Mouse (Mus musculus): ENCODE measurements around the gene Dnal4. TPM values are rescaled to one million over a fixed set of nuclear protein-coding genes. Genes with fewer than 3 reads are reported as not detected.

Gene Dnal4
- polyA plus RNA-seq, 1 experiment from 2014 or later = 68.6 TPM

- H3K4me1 ChIP-seq = peaks cover 17% of the 10 kb centered on the region
- H3K4me3 ChIP-seq = no peak overlapping the region
- WGBS = 25% methylated on average over 20 of the region's 20 CpGs
- peaks cover 45% of the 10 kb centered on the region for H3K27me3 ChIP-seq (replicated peaks; ENCODE audit: low read depth, poor library complexity, severe bottlenecking)
- DNase-seq (ENCODE audit: low spot score) = peak; percentile 47
- H3K36me3 ChIP-seq (replicated peaks) = no peaks in the 10 kb centered on the region
- H3K27ac ChIP-seq (replicated peaks) = no peak overlapping the region
- no peaks in the 10 kb centered on the region for H3K9me3 ChIP-seq
Measured at GRCm38 (mm10) chr15:79794173-79794572, 16.5 kb upstream of the Dnal4 start.

- no peaks in the 10 kb centered on the region for H3K36me3 ChIP-seq (replicated peaks)
- H3K9me3 ChIP-seq = no peaks in the 10 kb centered on the region
- no peak overlapping the region for H3K4me3 ChIP-seq
- H3K27ac ChIP-seq (replicated peaks) = no peak overlapping the region
- no peak for DNase-seq (ENCODE audit: low spot score)
- peaks cover 50% of the 10 kb centered on the region for H3K27me3 ChIP-seq (replicated peaks; ENCODE audit: low read depth, poor library complexity, severe bottlenecking)
- 92% methylated on average over 9 of the region's 9 CpGs for WGBS
- H3K4me1 ChIP-seq = peaks cover 17% of the 10 kb centered on the region
Measured at GRCm38 (mm10) chr15:79793076-79793475, 15.4 kb upstream of the Dnal4 start.

- Histone ChIP-seq H3K36me3 (replicated peaks) (no peaks in the 10 kb centered on the region), H3K4me1 (peaks cover 21% of the 10 kb centered on the region), H3K27ac (replicated peaks) (no peak overlapping the region), H3K4me3 (peak overlapping the region; percentile 25; the same call in 1 of the 2 replicates), H3K27me3 (replicated peaks; ENCODE audit: low read depth, poor library complexity, severe bottlenecking) (peaks cover 50% of the 10 kb centered on the region), H3K9me3 (no peaks in the 10 kb centered on the region)
- peak; percentile 40 for DNase-seq (ENCODE audit: low spot score)
- 21% methylated on average over 19 of the region's 19 CpGs for WGBS
Measured at GRCm38 (mm10) chr15:79792455-79792854, 14.8 kb upstream of the Dnal4 start.

GRCm38 (mm10) chr15:79791502-79791901 lies 13.9 kb upstream of the Dnal4 start:
- peaks cover 28% of the 10 kb centered on the region for H3K4me1 ChIP-seq
- H3K27me3 ChIP-seq (replicated peaks; ENCODE audit: low read depth, poor library complexity, severe bottlenecking) = peaks cover 50% of the 10 kb centered on the region
- no peak overlapping the region for H3K27ac ChIP-seq (replicated peaks)

GRCm38 (mm10) chr15:79790905-79791304 lies 13.3 kb upstream of the Dnal4 start:
- H3K27me3 ChIP-seq (replicated peaks; ENCODE audit: low read depth, poor library complexity, severe bottlenecking) = peaks cover 50% of the 10 kb centered on the region

More at GRCm38 (mm10) chr15:79791502-79791901, 13.9 kb upstream of the Dnal4 start:
- Histone ChIP-seq H3K4me3 (no peak overlapping the region), H3K36me3 (replicated peaks) (no peaks in the 10 kb centered on the region), H3K9me3 (no peaks in the 10 kb centered on the region)
- WGBS = 4% methylated on average over 12 of the region's 12 CpGs
- peak; percentile 82 for DNase-seq (ENCODE audit: low spot score)

GRCm38 (mm10) chr15:79790111-79790510 lies 12.5 kb upstream of the Dnal4 start:
- H3K36me3 ChIP-seq (replicated peaks) = no peaks in the 10 kb centered on the region
- DNase-seq (ENCODE audit: low spot score) = no peak
- no peak overlapping the region for H3K4me3 ChIP-seq
- 59% methylated on average over 8 of the region's 8 CpGs for WGBS
- peaks cover 35% of the 10 kb centered on the region for H3K4me1 ChIP-seq
- H3K9me3 ChIP-seq = no peaks in the 10 kb centered on the region
- H3K27ac ChIP-seq (replicated peaks) = no peak overlapping the region
- peaks cover 49% of the 10 kb centered on the region for H3K27me3 ChIP-seq (replicated peaks; ENCODE audit: low read depth, poor library complexity, severe bottlenecking)

More at GRCm38 (mm10) chr15:79790905-79791304, 13.3 kb upstream of the Dnal4 start:
- Histone ChIP-seq H3K36me3 (replicated peaks) (no peaks in the 10 kb centered on the region), H3K27ac (replicated peaks) (no peak overlapping the region), H3K9me3 (no peaks in the 10 kb centered on the region), H3K4me3 (no peak overlapping the region), H3K4me1 (peaks cover 33% of the 10 kb centered on the region)
- WGBS = 81% methylated on average over 6 of the region's 6 CpGs
- DNase-seq (ENCODE audit: low spot score) = no peak

- no peaks in the 10 kb centered on the region for H3K36me3 ChIP-seq (replicated peaks)
- H3K4me3 ChIP-seq = no peak overlapping the region
- H3K4me1 ChIP-seq = peaks cover 31% of the 10 kb centered on the region
- no peak overlapping the region for H3K27ac ChIP-seq (replicated peaks)
- 60% methylated on average over 8 of the region's 8 CpGs for WGBS
- peaks cover 31% of the 10 kb centered on the region for H3K27me3 ChIP-seq (replicated peaks; ENCODE audit: low read depth, poor library complexity, severe bottlenecking)
- no peaks in the 10 kb centered on the region for H3K9me3 ChIP-seq
- no peak for DNase-seq (ENCODE audit: low spot score)
Measured at GRCm38 (mm10) chr15:79787815-79788214, 10.2 kb upstream of the Dnal4 start.

- DNase-seq (ENCODE audit: low spot score) = no peak
- Histone ChIP-seq H3K36me3 (replicated peaks) (no peaks in the 10 kb centered on the region), H3K4me1 (peaks cover 23% of the 10 kb centered on the region; the same call in 1 of the 2 replicates), H3K27me3 (replicated peaks; ENCODE audit: low read depth, poor library complexity, severe bottlenecking) (0 out of 2 replicates have a peak, but pooled peaks cover 11% of the 10 kb centered on the region), H3K27ac (replicated peaks) (no peak overlapping the region), H3K4me3 (no peak overlapping the region), H3K9me3 (no peaks in the 10 kb centered on the region)
- WGBS = 58% methylated on average over 1 of the region's 1 CpGs
Measured at GRCm38 (mm10) chr15:79785056-79785455, 7.4 kb upstream of the Dnal4 start.

GRCm38 (mm10) chr15:79775662-79776061 lies 2.0 kb downstream of the Dnal4 start:
- no peaks in the 10 kb centered on the region for H3K36me3 ChIP-seq (replicated peaks)
- H3K27ac ChIP-seq (replicated peaks) = no peak overlapping the region
- peaks cover 22% of the 10 kb centered on the region for H3K4me1 ChIP-seq
- no peak for DNase-seq (ENCODE audit: low spot score)
- 69% methylated on average over 7 of the region's 7 CpGs for WGBS
- H3K27me3 ChIP-seq (replicated peaks; ENCODE audit: low read depth, poor library complexity, severe bottlenecking) = no peaks in the 10 kb centered on the region
- no peak overlapping the region for H3K4me3 ChIP-seq
- no peaks in the 10 kb centered on the region for H3K9me3 ChIP-seq

GRCm38 (mm10) chr15:79774117-79775027 lies 3.3 kb downstream of the Dnal4 start:
- H3K9me3 ChIP-seq = no peaks in the 10 kb centered on the region
- WGBS = under 1% methylated on average over 50 of the region's 50 CpGs
- no peaks in the 10 kb centered on the region for H3K36me3 ChIP-seq (replicated peaks)
- H3K4me3 ChIP-seq = peak overlapping the region; percentile 96
- H3K27ac ChIP-seq (replicated peaks) = peak overlapping the region; percentile 93
- peak; percentile 93 for DNase-seq (ENCODE audit: low spot score)
- H3K4me1 ChIP-seq = peaks cover 22% of the 10 kb centered on the region
- H3K27me3 ChIP-seq (replicated peaks; ENCODE audit: low read depth, poor library complexity, severe bottlenecking) = no peaks in the 10 kb centered on the region

- H3K27me3 ChIP-seq (replicated peaks; ENCODE audit: low read depth, poor library complexity, severe bottlenecking) = no peaks in the 10 kb centered on the region
- H3K4me3 ChIP-seq = no peak overlapping the region
- no peaks in the 10 kb centered on the region for H3K9me3 ChIP-seq
- no peaks in the 10 kb centered on the region for H3K36me3 ChIP-seq (replicated peaks)
- 90% methylated on average over 21 of the region's 21 CpGs for WGBS
- peaks cover 29% of the 10 kb centered on the region for H3K4me1 ChIP-seq
- H3K27ac ChIP-seq (replicated peaks) = no peak overlapping the region
- no peak for DNase-seq (ENCODE audit: low spot score)
Measured at GRCm38 (mm10) chr15:79770629-79771240, 6.9 kb downstream of the Dnal4 start.

- Histone ChIP-seq H3K9me3 (no peaks in the 10 kb centered on the region), H3K4me1 (peaks cover 13% of the 10 kb centered on the region), H3K4me3 (no peak overlapping the region), H3K27ac (replicated peaks) (no peak overlapping the region), H3K27me3 (replicated peaks; ENCODE audit: low read depth, poor library complexity, severe bottlenecking) (no peaks in the 10 kb centered on the region), H3K36me3 (replicated peaks) (peaks cover 23% of the 10 kb centered on the region)
- WGBS = 72% methylated on average over 6 of the region's 6 CpGs
- no peak for DNase-seq (ENCODE audit: low spot score)
Measured at GRCm38 (mm10) chr15:79768302-79768701, 9.3 kb downstream of the Dnal4 start.

All from embryonic facial prominence, embryonic 10.5 days (tissue).